Mouse (Mus musculus) MN1 (cell line): ENCODE data around the gene Sept10.
"Not testable (repeated sequence)": the region's sequence is repeated elsewhere in the genome, so short reads cannot be mapped to it uniquely, and the experiment has no call there.

Source experiments
- DNase-seq: peaks from one replicate; pipeline ENCODE4 v3.0.0-alpha.2; 2016; ENCODE audit warnings: low spot score

The Sept10 gene

GRCm38 (mm10) chr10:59127637-59128036, 94.0 kb downstream of the Sept10 start:
- no peak for DNase-seq

- DNase-seq: no peak
These were observed 96.2 kb downstream of the Sept10 start for GRCm38 (mm10) chr10:59125497-59125896.

GRCm38 (mm10) chr10:59119811-59120210, 101.8 kb downstream of the Sept10 start:
- DNase-seq: no peak

GRCm38 (mm10) chr10:59119001-59119400, 102.6 kb downstream of the Sept10 start:
- no peak for DNase-seq

- DNase-seq: no peak
These were observed 104.1 kb downstream of the Sept10 start for GRCm38 (mm10) chr10:59117555-59117954.

DNA sequence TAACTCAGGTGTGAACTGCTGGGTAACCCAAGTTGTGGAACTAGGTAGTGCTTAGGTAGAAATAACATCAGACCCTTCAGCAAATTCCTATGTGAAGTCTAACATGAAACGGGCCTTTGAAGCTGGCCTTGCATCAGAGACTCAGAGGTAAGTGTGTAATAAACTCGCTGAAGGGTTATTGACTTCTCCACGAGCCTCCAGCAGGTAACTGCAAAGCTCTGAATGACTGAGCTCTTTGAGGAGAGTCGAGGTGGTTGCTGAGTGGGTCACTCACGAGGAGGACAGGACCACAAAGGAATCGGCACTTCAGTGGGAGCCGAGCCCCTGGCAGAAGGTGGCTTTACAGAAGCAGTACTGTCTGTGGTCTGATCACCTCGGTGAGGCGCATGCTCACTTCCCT, 105.3 kb downstream of the Sept10 start:
- no peak for DNase-seq

GRCm38 (mm10) chr10:59115691-59116090, 106.0 kb downstream of the Sept10 start:
- no peak for DNase-seq

DNA sequence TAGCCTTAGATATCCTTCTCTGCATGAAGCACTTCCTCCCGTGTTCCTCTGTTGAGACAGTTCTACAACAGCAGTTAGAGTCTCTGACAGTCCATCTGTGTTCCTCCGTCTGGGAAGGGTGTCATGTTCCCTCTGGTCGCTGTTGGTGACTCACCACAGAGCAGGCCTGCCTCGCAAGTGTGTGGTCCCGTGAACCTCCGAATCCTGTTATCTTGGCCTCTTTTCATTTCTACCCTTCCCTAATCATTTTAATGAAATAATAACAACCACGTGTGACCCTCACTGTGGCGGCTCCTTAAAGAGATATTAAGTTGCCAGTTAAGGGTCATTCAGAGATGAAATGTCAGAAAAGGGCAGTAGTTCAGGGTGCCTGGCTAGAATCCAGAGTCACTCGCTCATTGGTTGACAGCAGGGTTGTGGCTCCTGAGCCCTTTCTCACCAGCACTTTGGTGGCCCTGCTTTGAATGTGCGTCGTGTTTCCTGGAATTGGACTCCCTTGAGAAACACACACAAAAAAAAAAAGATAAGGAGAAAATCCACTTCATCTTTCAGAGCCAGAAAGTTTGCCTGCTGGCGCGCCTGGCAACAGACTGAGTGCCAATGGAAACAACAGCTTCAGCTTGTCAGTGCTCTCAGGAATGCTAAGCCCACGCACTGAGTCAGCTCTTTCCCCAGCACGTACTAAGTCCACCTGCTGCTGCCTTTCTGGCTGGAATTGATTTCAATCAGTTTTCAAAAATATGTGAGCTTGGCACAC, 106.9 kb downstream of the Sept10 start:
- peak; percentile 68 for DNase-seq

DNA sequence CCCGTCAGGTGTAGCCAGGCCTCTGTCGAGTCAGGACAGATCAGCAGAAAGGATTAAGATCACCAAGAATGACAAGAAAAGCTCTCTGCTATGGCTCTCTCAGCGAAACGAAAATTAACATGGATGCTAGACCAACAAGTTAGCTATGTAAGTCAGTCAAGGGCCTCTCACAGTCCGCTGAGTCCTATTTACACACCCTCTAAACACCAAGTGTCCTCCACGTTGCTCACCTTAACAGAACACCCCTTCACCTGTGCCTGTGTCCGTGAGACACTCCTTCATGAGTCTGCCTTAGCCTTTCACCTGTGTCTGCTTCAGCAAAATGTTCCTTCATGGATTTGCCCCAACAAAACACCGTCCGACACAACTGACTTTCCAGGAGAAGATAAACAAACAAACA, 108.3 kb downstream of the Sept10 start:
- DNase-seq: no peak

DNA sequence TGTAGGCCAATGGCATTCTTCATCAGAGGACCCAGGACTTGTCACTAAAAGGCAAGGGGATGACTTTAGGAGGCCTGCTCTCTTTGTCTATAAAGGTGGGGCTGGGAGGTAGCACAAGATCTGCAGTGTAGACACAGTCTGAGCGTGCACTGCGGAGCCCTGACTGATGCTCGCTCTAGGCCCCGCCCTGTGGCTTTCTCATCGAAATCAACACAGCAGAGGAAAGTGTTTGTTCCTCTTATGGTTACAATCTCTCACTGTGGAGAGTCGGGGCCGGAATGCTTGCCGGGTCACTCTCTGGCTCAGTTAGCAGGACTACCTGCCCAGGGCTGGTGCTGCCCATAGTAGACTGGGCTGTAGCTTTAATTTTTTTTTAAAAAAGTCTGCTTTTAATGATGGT, 108.9 kb downstream of the Sept10 start:
- DNase-seq: no peak

- DNase-seq: no peak
These were observed 111.3 kb downstream of the Sept10 start for GRCm38 (mm10) chr10:59110386-59110785.

- DNase-seq: peak; percentile 78
These were observed 112.6 kb downstream of the Sept10 start for GRCm38 (mm10) chr10:59109015-59109414.

DNA sequence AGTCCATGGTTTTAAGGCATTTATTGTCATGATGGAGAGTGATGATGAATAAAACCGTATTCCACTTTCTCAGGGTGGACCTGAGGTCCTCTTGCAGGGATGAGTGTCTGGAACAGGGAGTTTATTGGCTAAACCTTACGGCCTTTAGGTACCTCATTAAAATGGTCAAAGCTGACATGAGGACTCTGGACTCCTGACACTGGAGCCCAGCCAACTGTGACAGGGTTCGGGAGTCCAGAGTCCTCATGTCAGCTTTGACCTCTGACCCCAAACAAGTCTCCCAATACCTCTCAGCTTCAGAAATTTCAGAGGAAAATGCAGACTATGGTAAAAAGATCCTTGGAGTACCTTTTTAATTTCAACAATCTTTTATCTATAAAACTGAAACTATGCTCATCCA, 115.0 kb downstream of the Sept10 start:
- no peak for DNase-seq

DNA sequence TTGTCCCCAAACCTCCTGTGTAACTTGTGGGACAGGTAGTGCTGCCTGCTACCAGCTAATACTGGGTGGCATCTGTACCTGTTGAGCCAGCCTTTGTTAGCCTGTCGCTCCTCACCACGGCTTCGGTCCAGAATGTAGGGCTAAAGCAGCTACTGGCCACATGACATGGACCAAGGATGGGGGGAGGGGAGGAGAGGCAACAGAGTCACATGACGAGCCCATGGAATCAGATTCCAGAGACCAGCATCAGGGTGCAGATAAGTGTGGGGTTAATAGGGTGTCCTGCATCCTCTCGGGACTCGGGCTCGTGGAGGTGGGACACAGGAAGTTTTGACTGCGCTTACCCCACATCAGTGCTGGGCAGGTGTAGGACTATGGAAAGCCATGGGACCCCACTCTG, 115.8 kb downstream of the Sept10 start:
- no peak for DNase-seq

DNA sequence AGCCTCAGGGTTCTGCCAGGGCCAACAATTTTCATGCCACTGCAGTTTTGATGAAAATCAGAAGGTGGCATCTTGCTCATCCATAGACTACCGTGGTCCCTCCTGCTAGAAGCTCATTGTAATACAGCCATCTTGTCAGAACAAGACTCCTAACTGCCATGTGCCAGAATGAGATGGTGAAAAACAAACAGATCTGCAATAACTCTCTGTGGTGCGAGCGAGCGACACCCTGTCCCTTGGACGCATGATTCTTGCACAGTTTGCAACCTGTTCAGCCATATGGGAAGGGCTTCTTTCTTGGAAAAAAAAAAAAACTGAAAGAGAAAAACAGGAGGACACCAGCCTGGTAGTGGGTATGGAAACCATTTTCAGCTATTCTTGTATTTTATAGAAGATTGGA, 117.0 kb downstream of the Sept10 start:
- no peak for DNase-seq

- DNase-seq: not testable (repeated sequence)
These were observed 118.6 kb downstream of the Sept10 start for GRCm38 (mm10) chr10:59103076-59103475.

DNA sequence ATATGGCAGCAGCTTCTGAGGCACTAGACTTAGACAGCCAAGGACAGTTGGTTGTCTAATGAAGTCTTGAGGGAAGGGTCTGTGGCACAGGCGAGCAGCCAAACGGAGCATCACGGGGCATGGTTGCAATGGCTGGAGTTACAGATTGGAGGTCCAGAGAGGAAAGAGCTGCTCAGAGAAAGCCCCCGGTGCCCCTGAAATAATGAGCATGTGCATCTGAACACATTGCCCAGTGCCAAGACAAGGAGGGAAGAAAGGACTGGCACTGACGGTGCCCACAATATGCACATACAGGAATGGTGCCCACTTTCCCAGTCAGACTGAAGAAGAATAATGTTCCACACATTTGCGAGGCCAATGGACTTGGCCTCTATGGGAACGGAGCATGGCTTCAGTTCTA, 129.7 kb downstream of the Sept10 start:
- no peak for DNase-seq
